Mouse (Mus musculus) cerebellum, adult 8-10 months (tissue): ENCODE measurements around the gene Arrb2.
"Not testable (repeated sequence)": the region's sequence is repeated elsewhere in the genome, so short reads cannot be mapped to it uniquely, and the experiment has no call there.

ENCODE experiments used
- DNase-seq: peaks from one replicate; pipeline ENCODE4 v3.0.0; 2022

Arrb2 gene

GRCm38 (mm10) chr11:70447373-70447772 lies 14.9 kb downstream of the Arrb2 start:
- DNase-seq, result no peak

- DNase-seq, result no peak
Observed at GRCm38 (mm10) chr11:70450926-70451325, 18.5 kb downstream of the Arrb2 start.

GRCm38 (mm10) chr11:70451797-70452498 lies 19.5 kb downstream of the Arrb2 start, which contains the start of gene Med11:
Gene Med11 (plus strand): TSS chr11:70451919.
- peak; percentile 97 for DNase-seq

- no peak for DNase-seq
Observed at GRCm38 (mm10) chr11:70453261-70454044, 21.0 kb downstream of the Arrb2 start.

GRCm38 (mm10) chr11:70458688-70459600 lies 26.5 kb downstream of the Arrb2 start, which contains the start of gene Zmynd15:
Gene Zmynd15 (plus strand): TSS chr11:70459433.
- DNase-seq, result no peak

- no peak for DNase-seq
Observed at GRCm38 (mm10) chr11:70459601-70460101, 27.2 kb downstream of the Arrb2 start, which contains the start of gene Cxcl16. Gene Cxcl16 (minus strand): TSS chr11:70459984.

- DNase-seq, result no peak
Observed at GRCm38 (mm10) chr11:70463970-70464369, 31.5 kb downstream of the Arrb2 start.

- no peak for DNase-seq
Observed at GRCm38 (mm10) chr11:70465211-70465610, 32.8 kb downstream of the Arrb2 start.

GRCm38 (mm10) chr11:70465824-70466223 lies 33.4 kb downstream of the Arrb2 start:
- DNase-seq, result no peak

- no peak for DNase-seq
Observed at GRCm38 (mm10) chr11:70467902-70468619, 35.6 kb downstream of the Arrb2 start.

GRCm38 (mm10) chr11:70469764-70470163 lies 37.3 kb downstream of the Arrb2 start:
- no peak for DNase-seq

GRCm38 (mm10) chr11:70472716-70473115 lies 40.3 kb downstream of the Arrb2 start:
- no peak for DNase-seq

GRCm38 (mm10) chr11:70473291-70473690 lies 40.9 kb downstream of the Arrb2 start:
- not testable (repeated sequence) for DNase-seq

- no peak for DNase-seq
Observed at GRCm38 (mm10) chr11:70474872-70475534, 42.6 kb downstream of the Arrb2 start.

GRCm38 (mm10) chr11:70485498-70485897 lies 53.1 kb downstream of the Arrb2 start:
- no peak for DNase-seq

GRCm38 (mm10) chr11:70487816-70488215 lies 55.4 kb downstream of the Arrb2 start:
- no peak for DNase-seq

- DNase-seq, result no peak
Observed at GRCm38 (mm10) chr11:70489138-70489537, 56.7 kb downstream of the Arrb2 start.

GRCm38 (mm10) chr11:70489684-70490083 lies 57.2 kb downstream of the Arrb2 start:
- DNase-seq, result no peak
